ENCODE assay signal across 8 mouse cellular contexts in the genomic region with DNA sequence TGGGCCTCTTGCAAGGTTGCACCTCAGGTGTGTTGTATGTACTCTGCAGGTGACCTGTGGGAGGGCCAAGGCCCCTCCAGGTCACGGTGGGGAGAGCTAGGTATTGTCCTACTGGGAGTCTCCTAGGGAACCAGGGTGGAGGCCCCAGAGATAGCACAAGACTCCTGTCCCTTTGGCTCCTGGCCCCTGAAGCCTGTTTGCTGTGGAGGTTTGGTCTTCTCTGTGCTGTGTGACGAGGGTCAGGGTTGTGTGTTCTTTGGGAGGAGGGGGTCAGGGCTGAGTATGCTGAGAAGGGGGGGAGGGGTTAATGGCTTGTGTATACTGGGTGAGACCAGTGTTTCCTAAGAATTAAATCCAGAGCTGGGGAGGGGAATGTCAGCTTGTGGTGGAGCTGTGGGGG. TPM values are rescaled to one million over a fixed set of nuclear protein-coding genes. Genes with fewer than 3 reads are reported as not detected.
DNase-seq lines count a peak whose midpoint lies in the region; ATAC-seq lines count a peak whose summit lies in the region.

No protein-coding gene starts in this region.

- no peak overlapping the region for H3K4me3 ChIP-seq in liver, embryonic 16.5 days (ENCODE audit: low read depth, low read length)
- H3K4me3 ChIP-seq in forebrain, embryonic 11.5 days (ENCODE audit: low read depth, low read length), result no peak overlapping the region

- no peaks in the 10 kb centered on the region for H3K36me3 ChIP-seq in liver, embryonic 16.5 days (ENCODE audit: control insufficient read depth, insufficient read depth)
- H3K36me3 ChIP-seq in forebrain, embryonic 11.5 days (ENCODE audit: control insufficient read depth, insufficient read depth, low read length), result no peaks in the 10 kb centered on the region

- 7% methylated on average over 2 of the region's 2 CpGs for WGBS in liver, embryonic 16.5 days (ENCODE audit: insufficient replicate concordance)
- WGBS in forebrain, embryonic 11.5 days, result 20% methylated on average over 2 of the region's 2 CpGs

- no peak overlapping the region for H3K4me2 ChIP-seq in liver, embryonic 16.5 days (ENCODE audit: low read depth, low read length)
- no peak overlapping the region for H3K4me2 ChIP-seq in forebrain, embryonic 11.5 days (ENCODE audit: low read depth, low read length, severe bottlenecking)

- H3K9ac ChIP-seq in liver, embryonic 16.5 days (ENCODE audit: low read depth, low read length), result no peak overlapping the region
- H3K9ac ChIP-seq in forebrain, embryonic 11.5 days (ENCODE audit: low read length), result no peak overlapping the region

- H3K27ac ChIP-seq in liver, embryonic 16.5 days (ENCODE audit: low read length), result 0 out of 2 replicates have a peak overlapping the region, but pooled peaks have one; percentile 15
- H3K27ac ChIP-seq in forebrain, embryonic 11.5 days (ENCODE audit: low read depth, low read length), result no peak overlapping the region

- no peaks in the 10 kb centered on the region for H3K9me3 ChIP-seq in liver, embryonic 16.5 days (replicated peaks; ENCODE audit: control insufficient read depth, low read length)
- no peaks in the 10 kb centered on the region for H3K9me3 ChIP-seq in forebrain, embryonic 11.5 days (ENCODE audit: control insufficient read depth, low read length)

- peak; percentile 56 for ATAC-seq in liver, embryonic 16.5 days (ENCODE audit: low read depth)
- ATAC-seq in forebrain, embryonic 11.5 days (replicated peaks; ENCODE audit: low FRiP score), result no peak

- peak; percentile 49 for DNase-seq in embryo, embryonic 10 days (ENCODE audit: low spot score)
- no peak for DNase-seq in embryo, embryonic 9.5 days (ENCODE audit: extremely low spot score)
- peak; percentile 14 for DNase-seq in kidney, postnatal 14 days
- DNase-seq in kidney, adult 9 months, result no peak
- DNase-seq in adipocyte (ENCODE audit: low spot score), result peak; percentile 60
- no peak for DNase-seq in forebrain, embryonic 11.5 days (ENCODE audit: low spot score)
- no peak for DNase-seq in right cerebral cortex, postnatal 14 days

- peaks cover 46% of the 10 kb centered on the region for H3K4me1 ChIP-seq in liver, embryonic 16.5 days (ENCODE audit: control insufficient read depth, low read depth, low read length)
- H3K4me1 ChIP-seq in forebrain, embryonic 11.5 days (replicated peaks; ENCODE audit: control insufficient read depth, insufficient read depth, low read length), result peaks cover 20% of the 10 kb centered on the region

- H3K27me3 ChIP-seq in liver, embryonic 16.5 days (ENCODE audit: control insufficient read depth, insufficient read depth, low read depth, low read length), result no peaks in the 10 kb centered on the region
- no peaks in the 10 kb centered on the region for H3K27me3 ChIP-seq in forebrain, embryonic 11.5 days (ENCODE audit: control insufficient read depth, insufficient read depth, low read length)

RNA-seq across cellular contexts. Expression of gene Rara, which starts 25.7 kb away (rescaled TPM):
- polyA plus RNA-seq in liver, embryonic 16.5 days (2015; fragmentation: Nextera tagmentation; extraction: Ambion mirVana), result 4.2 and 5.4 TPM in 2 replicates
- polyA plus RNA-seq in forebrain, embryonic 11.5 days (2014; fragmentation: Nextera tagmentation; extraction: Ambion mirVana), result 23.3 and 25.2 TPM in 2 replicates

RNA-seq across cellular contexts. Expression of gene Gjd3, which starts 29.5 kb away (rescaled TPM):
- polyA plus RNA-seq in liver, embryonic 16.5 days (2015; fragmentation: Nextera tagmentation; extraction: Ambion mirVana), result 0.15 TPM in 1 of 2 replicates, not detected in the other
- 0.23 TPM in 1 of 2 replicates, not detected in the other for polyA plus RNA-seq in forebrain, embryonic 11.5 days (2014; fragmentation: Nextera tagmentation; extraction: Ambion mirVana)

RNA-seq across cellular contexts. Expression of gene Cdc6, which starts 45.8 kb away (rescaled TPM):
- polyA plus RNA-seq in liver, embryonic 16.5 days (2015; fragmentation: Nextera tagmentation; extraction: Ambion mirVana), result 52.7 and 57.3 TPM in 2 replicates
- 52.8 and 54.7 TPM in 2 replicates for polyA plus RNA-seq in forebrain, embryonic 11.5 days (2014; fragmentation: Nextera tagmentation; extraction: Ambion mirVana)

Comparison
In these comparisons a context has a peak if more than half of its experiments do, and no peak if none do; other contexts are left out.
1. DNase-seq: peak in embryo, embryonic 10 days (single experiment), kidney, postnatal 14 days (single experiment) and adipocyte (single experiment); none in embryo, embryonic 9.5 days (single experiment), kidney, adult 9 months (single experiment), forebrain, embryonic 11.5 days (single experiment) and right cerebral cortex, postnatal 14 days (single experiment).